Mouse (Mus musculus) CH12.LX (cell line): ENCODE results near the gene Mdm1. TPM values are rescaled to one million over a fixed set of nuclear protein-coding genes. Genes with fewer than 3 reads are reported as not detected.
"Not testable (repeated sequence)": the region's sequence is repeated elsewhere in the genome, so short reads cannot be mapped to it uniquely, and the experiment has no call there.

Source experiments
- DNase-seq: peaks from one replicate; pipeline ENCODE4 v3.0.0-alpha.2; 2013; ENCODE audit errors: extremely low read depth
- H3K27ac ChIP-seq: 2 replicates; pipeline ENCODE4 v1.5.1; 2012; ENCODE audit warnings: low read depth, mild to moderate bottlenecking, control low read depth, moderate library complexity; ENCODE audit not compliant: insufficient read depth
- H3K27me3 ChIP-seq: replicated peaks from 2 replicates; pipeline ENCODE3; 2012; ENCODE audit warnings: inconsistent platforms
- H3K36me3 ChIP-seq, 2 experiments: replicated peaks in 1 of 2; 2 replicates each; pipeline versions ENCODE3 to v1.6.1; 2012; ENCODE audit warnings: inconsistent platforms in 1 of 2, low read length in 1 of 2, mild to moderate bottlenecking in 1 of 2, mixed read lengths in 1 of 2, moderate library complexity in 1 of 2; ENCODE audit not compliant: control insufficient read depth in 1 of 2, insufficient read depth in 1 of 2
- H3K4me1 ChIP-seq, 2 experiments: 2 replicates each; pipeline ENCODE4 v1.6.1; 2012; ENCODE audit warnings: inconsistent platforms in 1 of 2, moderate library complexity in 1 of 2; ENCODE audit not compliant: insufficient read depth in 2 of 2, control insufficient read depth in 1 of 2
- H3K4me2 ChIP-seq: 2 replicates; pipeline ENCODE4 v1.6.1; 2012; ENCODE audit warnings: low read depth, mild to moderate bottlenecking, control low read depth; ENCODE audit not compliant: poor library complexity, insufficient read depth, severe bottlenecking
- H3K4me3 ChIP-seq, 3 experiments: fragments of 150-350 bp in 1 of 3; sonication (generic) in 1 of 3; replicated peaks in 1 of 3; 2 replicates each; pipeline versions ENCODE3 to v1.5.1; 2011 to 2012; ENCODE audit warnings: low read depth in 2 of 3, low read length in 2 of 3, mild to moderate bottlenecking in 2 of 3, moderate library complexity in 2 of 3, control low read depth in 1 of 3, improper control_type of control experiment in 1 of 3, inconsistent platforms in 1 of 3, mixed read lengths in 1 of 3; ENCODE audit not compliant: poor library complexity in 1 of 3
- H3K79me2 ChIP-seq: replicated peaks from 2 replicates; pipeline ENCODE4 v1.6.1; 2012; ENCODE audit warnings: mild to moderate bottlenecking, moderate library complexity; ENCODE audit not compliant: control insufficient read depth, poor library complexity, insufficient read depth, severe bottlenecking; ENCODE audit errors: extremely low read depth
- H3K9ac ChIP-seq: 2 replicates; pipeline ENCODE4 v1.6.1; 2012; ENCODE audit warnings: low read depth, mild to moderate bottlenecking, control low read depth, moderate library complexity; ENCODE audit not compliant: insufficient read depth
- H3K9me3 ChIP-seq: replicated peaks from 2 replicates; pipeline ENCODE3; 2012; ENCODE audit warnings: low read length, inconsistent platforms, mixed read lengths
- EP300 ChIP-seq: IDR thresholded peaks from 2 replicates; pipeline ENCODE4 v1.6.1; 2011; ENCODE audit warnings: low read length, improper control_type of control experiment
- JUND ChIP-seq: conservative IDR thresholded peaks from 2 replicates; pipeline ENCODE4 v1.6.1; 2011; ENCODE audit warnings: low read depth, low read length, improper control_type of control experiment
- MAFK ChIP-seq: IDR thresholded peaks from 2 replicates; pipeline ENCODE4 v1.6.1; 2011; ENCODE audit warnings: low read length, improper control_type of control experiment; ENCODE audit not compliant: insufficient replicate concordance
- MEF2A ChIP-seq: IDR thresholded peaks from 2 replicates; pipeline ENCODE4 v1.6.1; 2014; ENCODE audit warnings: low read depth, mild to moderate bottlenecking, inconsistent platforms, low read length, improper control_type of control experiment, borderline replicate concordance
- PAX5 ChIP-seq: IDR thresholded peaks from 2 replicates; pipeline ENCODE4 v1.6.1; 2012; ENCODE audit warnings: low read length, inconsistent platforms, mixed read lengths
- SIN3A ChIP-seq: IDR thresholded peaks from 2 replicates; pipeline ENCODE4 v1.6.1; 2012; ENCODE audit warnings: low read length, improper control_type of control experiment, inconsistent platforms
- SMC3 ChIP-seq: IDR thresholded peaks from 2 replicates; pipeline ENCODE4 v1.6.1; 2011; ENCODE audit warnings: low read depth, low read length, improper control_type of control experiment
- USF1 ChIP-seq: IDR thresholded peaks from 2 replicates; pipeline ENCODE4 v1.6.1; 2014; ENCODE audit warnings: low read depth, mild to moderate bottlenecking, inconsistent platforms, low read length, improper control_type of control experiment
- ZNF384 ChIP-seq: IDR thresholded peaks from 2 replicates; pipeline ENCODE4 v1.6.1; 2012; ENCODE audit warnings: low read depth, low read length, improper control_type of control experiment, inconsistent platforms
- dilution Hi-C: fragments of 300-500 bp; cut with MboI; formaldehyde crosslinking; loops from 2 replicates; pipeline ENCODE4 v1.14.3; 2020; ENCODE audit warnings: low sequenced_read_pairs; ENCODE audit not compliant: extremely low pct_unique_long_range_greater_than_20kb, extremely low pct_ligation_motif_present
- in situ Hi-C: fragments of 300-500 bp; cut with MboI; formaldehyde crosslinking; loops from 3 replicates; pipeline ENCODE4 v1.14.3; 2019; ENCODE audit warnings: low sequenced_read_pairs, low pct_ligation_motif_present, low pct_unique_long_range_greater_than_20kb, mixed read lengths
- polyA plus RNA-seq: library from polyadenylated mRNA; unstranded; fragments of >175 nt; gene quantifications from 2 replicates; pipeline ENCODE4 v1.2.1, GENCODE M21; 2012; ENCODE audit warnings: low read depth; ENCODE audit not compliant: insufficient read length
- total RNA-seq, 2 experiments: library from RNA; depleted of rRNA; stranded (reverse); fragments of 300-350 nt in 1 of 2; fragments of >200 nt in 1 of 2; gene quantifications; 2 replicates each; pipeline ENCODE4 v1.2.3; 2012 to 2014

Mdm1 gene
- total and polyA plus RNA-seq, 3 experiments = 6.8 to 10.4 (median 9.7) TPM

DNA sequence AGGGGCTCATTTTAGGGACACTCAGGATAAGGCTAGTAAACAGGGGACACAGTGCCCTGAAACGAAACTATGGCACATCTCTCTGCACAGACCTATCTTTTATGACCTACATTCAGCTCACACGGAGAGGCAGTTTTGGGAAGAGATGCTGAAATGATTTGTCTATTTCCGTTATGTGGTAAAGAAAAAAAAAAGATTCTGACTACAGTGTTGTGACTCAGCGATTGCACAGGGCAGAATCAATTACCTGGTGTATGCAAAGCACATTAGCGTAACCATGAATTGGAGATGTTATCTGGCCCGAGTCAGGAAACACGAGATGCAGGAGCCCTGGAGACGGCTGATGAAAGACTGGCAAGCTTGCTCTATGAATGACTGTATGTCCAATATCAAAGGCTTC lies 30.8 kb downstream of the Mdm1 start:
- Histone ChIP-seq H3K9ac (no peak overlapping the region), H3K27ac (no peak overlapping the region), H3K36me3 (peaks cover 0 to 7% of the 10 kb centered on the region in 2 experiments), H3K4me1 (peaks cover 0 to 5% of the 10 kb centered on the region in 2 experiments; a peak in 1 of 4 replicates), H3K4me2 (peak overlapping the region; percentile 41; the same call in 1 of the 2 replicates), H3K4me3 (no peak overlapping the region), H3K27me3 (no peaks in the 10 kb centered on the region), H3K79me2 (no peaks in the 10 kb centered on the region), H3K9me3 (no peaks in the 10 kb centered on the region)
- peak; percentile 11 for DNase-seq
- in situ Hi-C loops = loop anchor here (25.0 kb wide), 2 partner anchors 190 to 365 kb away; partner anchors contain the start of gene Gm9049
- TF ChIP-seq PAX5 = no peak
- TF ChIP-seq ZNF384 = peak; percentile 31; the same call in 1 of the 2 replicates
- dilution Hi-C loops = no loop called here

DNA sequence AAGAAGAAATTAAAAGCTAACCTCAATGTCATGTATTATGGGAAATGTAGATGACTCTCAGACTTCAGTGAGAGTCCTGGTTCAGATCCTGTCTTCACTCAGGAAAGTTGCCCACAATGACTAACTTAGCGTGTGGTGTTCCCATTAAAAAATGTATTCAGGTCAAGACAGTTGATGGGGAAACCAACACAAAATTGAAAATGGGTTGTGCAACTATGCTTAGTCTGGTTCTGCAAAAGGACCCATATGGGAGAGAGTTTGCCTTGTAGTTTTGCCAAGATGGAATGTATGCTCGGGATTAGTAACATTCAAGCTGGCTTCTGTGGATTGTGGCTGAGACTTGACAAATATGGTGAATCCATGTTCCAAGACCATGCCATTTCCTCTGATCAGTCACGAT lies 31.3 kb downstream of the Mdm1 start:
- H3K4me1 ChIP-seq = peaks cover 0 to 5% of the 10 kb centered on the region in 2 experiments; a peak in 1 of 4 replicates
- peak overlapping the region; percentile 41; the same call in 1 of the 2 replicates for H3K4me2 ChIP-seq
- no peak overlapping the region for H3K27ac ChIP-seq
- no peak overlapping the region for H3K4me3 ChIP-seq
- H3K27me3 ChIP-seq = no peaks in the 10 kb centered on the region
- dilution Hi-C loops = no loop called here
- in situ Hi-C loops = loop anchor here (25.0 kb wide), 2 partner anchors 189 to 364 kb away; partner anchors contain the start of gene Gm9049
- no peak overlapping the region for H3K9ac ChIP-seq
- no peak for DNase-seq
- no peaks in the 10 kb centered on the region for H3K9me3 ChIP-seq
- no peaks in the 10 kb centered on the region for H3K79me2 ChIP-seq
- H3K36me3 ChIP-seq = peaks cover 0 to 6% of the 10 kb centered on the region in 2 experiments
- TF ChIP-seq SIN3A (no peak), EP300 (no peak), JUND (no peak), MEF2A (no peak), SMC3 (no peak), USF1 (no peak), MAFK (no peak)

DNA sequence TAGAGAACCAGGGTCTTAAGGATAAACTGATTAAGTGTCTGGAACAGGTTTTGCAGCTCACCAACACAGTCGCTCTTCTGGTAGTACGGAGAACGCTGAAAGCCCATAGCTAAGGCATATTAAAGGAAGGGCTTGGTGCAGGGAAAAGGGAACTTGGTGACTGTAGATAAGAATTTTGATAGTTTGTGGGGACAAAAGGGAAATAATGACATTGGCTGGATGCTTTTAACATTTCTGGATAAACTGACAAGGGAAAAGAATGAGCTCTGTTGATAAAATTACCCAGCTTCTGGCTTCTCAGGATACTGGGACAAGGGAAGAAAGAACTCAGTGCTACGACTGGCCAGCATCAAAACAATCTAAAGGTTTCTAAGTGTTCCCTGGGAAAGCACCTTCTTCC lies 33.9 kb downstream of the Mdm1 start:
- H3K36me3 ChIP-seq, DNase-seq, H3K27ac ChIP-seq, H3K4me1 ChIP-seq, H3K27me3 ChIP-seq, H3K9me3 ChIP-seq, in situ Hi-C loops, H3K4me2 ChIP-seq, H3K9ac ChIP-seq, dilution Hi-C loops, H3K79me2 ChIP-seq, H3K4me3 ChIP-seq: not testable (repeated sequence)
